Mouse (Mus musculus) midbrain, embryonic 16.5 days (tissue): ENCODE data around the gene D630039A03Rik. TPM values are rescaled to one million over a fixed set of nuclear protein-coding genes. Genes with fewer than 3 reads are reported as not detected.

Source experiments
- ATAC-seq: fragments of 200-750 bp; cut with Nextera tagmentation; 2 replicates; pipeline ENCODE4 v1.8.0; 2017; ENCODE audit warnings: moderate TSS enrichment
- H3K27ac ChIP-seq: fragments of 300-500 bp; sonication (generic); 2 replicates; pipeline ENCODE4 v1.5.1; 2014; ENCODE audit warnings: mild to moderate bottlenecking, low read length, mixed read lengths
- H3K27me3 ChIP-seq: fragments of 300-500 bp; sonication (generic); 2 replicates; pipeline ENCODE4 v1.6.1; 2014; ENCODE audit warnings: low read depth, low read length, mixed read lengths; ENCODE audit not compliant: control insufficient read depth, insufficient read depth
- H3K36me3 ChIP-seq: fragments of 300-500 bp; sonication (generic); 2 replicates; pipeline ENCODE4 v1.6.1; 2014; ENCODE audit warnings: mild to moderate bottlenecking, low read length, moderate library complexity, mixed read lengths; ENCODE audit not compliant: control insufficient read depth, insufficient read depth
- H3K4me1 ChIP-seq: fragments of 300-500 bp; sonication (generic); 2 replicates; pipeline ENCODE4 v1.6.1; 2014; ENCODE audit warnings: mild to moderate bottlenecking, low read length, mixed read lengths; ENCODE audit not compliant: control insufficient read depth, insufficient read depth
- H3K4me2 ChIP-seq: fragments of 300-500 bp; sonication (generic); 2 replicates; pipeline ENCODE4 v1.6.1; 2014; ENCODE audit warnings: mild to moderate bottlenecking, low read length, mixed read lengths
- H3K4me3 ChIP-seq: fragments of 300-500 bp; sonication (generic); 2 replicates; pipeline ENCODE4 v1.5.1; 2014; ENCODE audit warnings: low read depth, mild to moderate bottlenecking, low read length, moderate library complexity, mixed read lengths
- H3K9ac ChIP-seq: fragments of 300-500 bp; sonication (generic); 2 replicates; pipeline ENCODE4 v1.6.1; 2014; ENCODE audit warnings: low read depth, low read length, mixed read lengths
- H3K9me3 ChIP-seq: fragments of 300-500 bp; sonication (generic); replicated peaks from 2 replicates; pipeline ENCODE4 v1.6.1; 2014; ENCODE audit warnings: mild to moderate bottlenecking, low read length, mixed read lengths; ENCODE audit not compliant: control insufficient read depth, poor library complexity, severe bottlenecking
- WGBS: fragments of 180-500 bp; shearing (Covaris S2); extraction: QIAGEN DNeasy Blood & Tissue Kit; methylation state at CpG from one replicate; pipeline ENCODE4 v1.1.7; 2014; 5-methylcytosine and 5-hydroxymethylcytosine counted together
- polyA plus RNA-seq: library from polyadenylated mRNA; unstranded; fragments of >200 nt; fragmentation: Nextera tagmentation; extraction: Ambion mirVana; gene quantifications from 2 replicates; pipeline ENCODE4 v1.2.1, GENCODE M21; 2015

Gene D630039A03Rik
- polyA plus RNA-seq, 1 experiment from 2014 or later, result not detected

- Histone ChIP-seq H3K4me3 (no peak overlapping the region), H3K36me3 (no peaks in the 10 kb centered on the region), H3K9me3 (no peaks in the 10 kb centered on the region), H3K9ac (no peak overlapping the region), H3K4me2 (no peak overlapping the region), H3K27ac (no peak overlapping the region), H3K27me3 (no peaks in the 10 kb centered on the region), H3K4me1 (peaks cover 6% of the 10 kb centered on the region; the same call in 1 of the 2 replicates)
- no peak for ATAC-seq
- 36% methylated on average over 8 of the region's 10 CpGs for WGBS
Observed at GRCm38 (mm10) chr4:57867454-57867853, 48.6 kb downstream of the D630039A03Rik start.

GRCm38 (mm10) chr4:57866990-57867389 lies 49.1 kb downstream of the D630039A03Rik start:
- no peaks in the 10 kb centered on the region for H3K9me3 ChIP-seq
- H3K4me3 ChIP-seq, result no peak overlapping the region
- no peaks in the 10 kb centered on the region for H3K27me3 ChIP-seq
- H3K27ac ChIP-seq, result no peak overlapping the region
- H3K36me3 ChIP-seq, result no peaks in the 10 kb centered on the region
- H3K4me1 ChIP-seq, result peaks cover 6% of the 10 kb centered on the region; the same call in 1 of the 2 replicates
- 64% methylated on average over 9 of the region's 9 CpGs for WGBS
- ATAC-seq, result no peak; the same call in 1 of the 2 replicates
- 0 out of 2 replicates have a peak overlapping the region, but pooled peaks have one; percentile 8 for H3K4me2 ChIP-seq
- H3K9ac ChIP-seq, result no peak overlapping the region

- 19% methylated on average over 2 of the region's 2 CpGs for WGBS
- peaks cover 6% of the 10 kb centered on the region; the same call in 1 of the 2 replicates for H3K4me1 ChIP-seq
- H3K4me3 ChIP-seq, result no peak overlapping the region
- no peak overlapping the region for H3K27ac ChIP-seq
- H3K27me3 ChIP-seq, result no peaks in the 10 kb centered on the region
- H3K9me3 ChIP-seq, result no peaks in the 10 kb centered on the region
- no peak overlapping the region for H3K9ac ChIP-seq
- H3K36me3 ChIP-seq, result no peaks in the 10 kb centered on the region
- no peak overlapping the region for H3K4me2 ChIP-seq
- ATAC-seq, result peak; percentile 54; the same call in 1 of the 2 replicates
Observed at GRCm38 (mm10) chr4:57866088-57866487, 50.0 kb downstream of the D630039A03Rik start.

GRCm38 (mm10) chr4:57862269-57862986 lies 53.7 kb downstream of the D630039A03Rik start:
- Histone ChIP-seq H3K9ac (no peak overlapping the region), H3K4me1 (peaks cover 6% of the 10 kb centered on the region; the same call in 1 of the 2 replicates), H3K36me3 (no peaks in the 10 kb centered on the region), H3K4me3 (no peak overlapping the region), H3K4me2 (no peak overlapping the region), H3K27ac (no peak overlapping the region), H3K9me3 (no peaks in the 10 kb centered on the region), H3K27me3 (no peaks in the 10 kb centered on the region)
- ATAC-seq, result no peak
- 84% methylated on average over 9 of the region's 9 CpGs for WGBS

GRCm38 (mm10) chr4:57861856-57862255 lies 54.2 kb downstream of the D630039A03Rik start:
- WGBS, result 87% methylated on average over 8 of the region's 8 CpGs
- ATAC-seq, result no peak

GRCm38 (mm10) chr4:57861166-57861565 lies 54.9 kb downstream of the D630039A03Rik start:
- no peak overlapping the region for H3K4me2 ChIP-seq
- no peak overlapping the region for H3K4me3 ChIP-seq
- H3K9ac ChIP-seq, result no peak overlapping the region
- no peaks in the 10 kb centered on the region for H3K27me3 ChIP-seq
- 83% methylated on average over 6 of the region's 6 CpGs for WGBS
- no peak for ATAC-seq
- H3K9me3 ChIP-seq, result no peaks in the 10 kb centered on the region
- H3K4me1 ChIP-seq, result peaks cover 4% of the 10 kb centered on the region; the same call in 1 of the 2 replicates
- no peak overlapping the region for H3K27ac ChIP-seq
- H3K36me3 ChIP-seq, result peaks cover 9% of the 10 kb centered on the region

More at GRCm38 (mm10) chr4:57861856-57862255, 54.2 kb downstream of the D630039A03Rik start:
- no peak overlapping the region for H3K4me2 ChIP-seq
- peaks cover 4% of the 10 kb centered on the region for H3K36me3 ChIP-seq
- no peak overlapping the region for H3K4me3 ChIP-seq
- H3K9ac ChIP-seq, result no peak overlapping the region
- peaks cover 4% of the 10 kb centered on the region; the same call in 1 of the 2 replicates for H3K4me1 ChIP-seq
- no peaks in the 10 kb centered on the region for H3K9me3 ChIP-seq
- no peak overlapping the region for H3K27ac ChIP-seq
- H3K27me3 ChIP-seq, result no peaks in the 10 kb centered on the region

GRCm38 (mm10) chr4:57860204-57860611 lies 55.9 kb downstream of the D630039A03Rik start:
- no peak overlapping the region for H3K27ac ChIP-seq
- no peak overlapping the region for H3K4me3 ChIP-seq

More at GRCm38 (mm10) chr4:57860204-57860611, 55.9 kb downstream of the D630039A03Rik start:
- no peak overlapping the region for H3K4me2 ChIP-seq
- no peaks in the 10 kb centered on the region for H3K4me1 ChIP-seq
- ATAC-seq, result no peak
- no peaks in the 10 kb centered on the region for H3K27me3 ChIP-seq
- no peaks in the 10 kb centered on the region for H3K9me3 ChIP-seq
- peaks cover 18% of the 10 kb centered on the region for H3K36me3 ChIP-seq
- WGBS, result 91% methylated on average over 6 of the region's 6 CpGs
- H3K9ac ChIP-seq, result no peak overlapping the region

Other genes with a start within 250 kb of the D630039A03Rik start
- gene Akap2, start 198.6 kb downstream of the D630039A03Rik start, polyA plus RNA-seq, result 10.5 and 12.4 TPM in 2 replicates
- 289 and 307 TPM in 2 replicates for gene Txn1, start 40.1 kb upstream of the D630039A03Rik start, polyA plus RNA-seq
- gene Txndc8, start 92.8 kb upstream of the D630039A03Rik start, polyA plus RNA-seq, result not detected in 2 replicates